Mouse (Mus musculus) kidney, adult 2 months (tissue): ENCODE measurements around the gene Gm10188.

Source experiments
- CTCF ChIP-seq: fragments of 200-500 bp; conservative IDR thresholded peaks from 2 replicates; pipeline ENCODE4 v1.5.1; 2011; ENCODE audit warnings: low read depth, mild to moderate bottlenecking, control low read depth, low read length, moderate library complexity, mixed read lengths; ENCODE audit not compliant: insufficient read depth, insufficient read length
- POLR2A ChIP-seq: fragments of 200-500 bp; IDR thresholded peaks from one replicate; pipeline ENCODE4 v1.6.1; 2011; ENCODE audit warnings: low read depth, low read length, control low read depth

DNA sequence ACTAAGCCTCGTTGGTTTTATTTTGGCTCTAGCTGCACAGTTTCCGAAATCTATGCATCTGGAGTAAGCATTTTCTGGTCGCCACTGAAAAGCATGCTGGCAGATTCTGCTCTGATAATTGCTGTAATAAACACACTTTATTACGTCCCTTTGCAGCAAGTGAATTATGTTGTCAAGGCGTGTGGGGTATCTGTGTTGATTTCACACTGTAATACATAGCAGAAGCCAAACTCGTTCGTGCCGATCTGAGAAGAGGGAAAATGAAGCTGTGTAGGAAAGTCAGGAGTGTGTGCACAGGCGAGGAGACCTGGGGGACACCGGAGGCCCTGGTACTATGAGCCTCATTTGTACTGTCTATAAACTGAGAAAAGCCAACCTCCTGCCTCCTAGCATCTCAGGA lies 20.2 kb downstream of the Gm10188 start:
- no peak for TF ChIP-seq CTCF
- no peak for TF ChIP-seq POLR2A
